Mouse (Mus musculus): Measurements from ENCODE around the gene Avp.
"Not testable (repeated sequence)": the region's sequence is repeated elsewhere in the genome, so short reads cannot be mapped to it uniquely, and the experiment has no call there.

Avp gene

DNA sequence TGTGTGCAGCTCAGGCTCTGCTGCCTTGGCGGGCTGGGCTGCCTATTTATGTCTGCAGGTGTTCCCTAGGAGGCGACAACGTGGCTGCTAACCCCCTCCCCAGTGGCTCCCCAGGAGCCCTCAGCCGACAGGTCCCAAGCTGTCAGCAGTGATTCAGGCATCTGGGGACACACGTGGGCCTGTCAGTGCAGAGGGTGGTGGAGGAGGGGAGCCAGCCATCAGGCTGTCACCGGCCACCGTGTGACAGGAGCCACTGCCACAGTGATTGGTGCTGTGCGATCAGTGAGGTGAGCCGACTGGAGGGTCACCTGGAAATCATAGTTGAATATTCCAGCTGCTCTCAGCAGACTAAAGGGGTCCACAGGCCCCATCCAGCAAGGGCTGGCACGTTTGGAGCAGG is at the start of gene Avp:
TSS of gene Avp (minus strand) at position 3 of the 400 bp plus-strand sequence.
- no peak for DNase-seq (ENCODE audit: low spot score)

DNA sequence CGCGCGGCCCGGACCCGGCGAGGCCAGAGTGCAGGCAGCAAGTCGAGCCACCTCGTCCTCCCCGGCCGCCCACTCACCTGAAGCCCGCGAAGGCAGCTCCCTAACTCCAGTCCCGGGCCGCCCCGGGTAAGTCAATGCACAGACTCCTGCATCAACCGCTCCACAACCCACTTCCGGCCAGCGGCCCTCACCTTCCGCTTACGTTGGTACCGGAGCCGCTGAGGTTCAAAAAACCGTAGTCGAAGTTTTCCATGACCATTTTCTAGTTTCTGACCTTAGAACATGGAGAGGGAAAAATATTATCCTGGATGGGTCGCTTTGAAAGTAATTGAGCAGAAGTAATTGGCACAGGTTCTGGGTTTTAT is 47.5 kb upstream of the Avp start, which contains the start of the genes Fastkd5 and Ubox5:
TSS of gene Fastkd5 (minus strand) at position 189 of the 365 bp plus-strand sequence.
TSS of gene Ubox5 (minus strand) at position 200 of the 365 bp plus-strand sequence.
- DNase-seq (ENCODE audit: low spot score) = peak; percentile 86

DNA sequence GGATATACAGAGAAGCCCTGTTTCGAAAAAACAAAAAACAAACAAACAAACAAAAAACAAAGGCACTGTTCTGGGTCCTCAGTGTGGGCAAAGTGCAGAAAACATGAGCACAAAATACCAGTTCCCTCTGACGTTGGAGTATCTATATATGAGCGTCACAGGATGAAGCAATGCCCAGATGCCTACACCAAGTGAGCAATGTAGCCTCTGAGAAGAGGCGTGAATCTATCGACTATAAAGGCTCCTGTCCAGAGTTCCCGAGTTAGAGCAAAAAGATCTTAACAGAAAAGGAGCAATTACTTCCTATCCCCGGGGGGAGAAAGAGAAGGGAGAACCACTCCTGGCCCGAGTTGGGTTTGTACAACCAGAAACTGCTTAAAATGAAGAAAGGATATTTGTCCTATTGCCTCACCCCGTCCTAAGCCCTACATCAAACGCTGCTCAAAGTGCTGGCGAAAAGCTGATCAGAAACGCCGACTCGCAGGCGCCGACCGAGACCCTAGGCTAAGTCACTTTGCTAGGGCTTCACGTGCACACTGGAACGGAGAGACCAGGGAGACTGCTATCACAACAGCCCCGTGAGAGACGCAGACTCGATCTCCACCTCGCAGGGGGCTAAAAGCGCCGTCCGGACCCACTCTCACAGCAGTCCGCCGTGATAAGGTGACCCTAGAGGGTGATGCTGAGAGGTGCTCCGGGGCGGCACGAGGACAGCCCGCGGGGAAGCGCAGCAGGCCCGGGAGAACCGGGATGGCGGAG is 46.9 kb upstream of the Avp start:
- no peak for DNase-seq (ENCODE audit: low spot score)

DNA sequence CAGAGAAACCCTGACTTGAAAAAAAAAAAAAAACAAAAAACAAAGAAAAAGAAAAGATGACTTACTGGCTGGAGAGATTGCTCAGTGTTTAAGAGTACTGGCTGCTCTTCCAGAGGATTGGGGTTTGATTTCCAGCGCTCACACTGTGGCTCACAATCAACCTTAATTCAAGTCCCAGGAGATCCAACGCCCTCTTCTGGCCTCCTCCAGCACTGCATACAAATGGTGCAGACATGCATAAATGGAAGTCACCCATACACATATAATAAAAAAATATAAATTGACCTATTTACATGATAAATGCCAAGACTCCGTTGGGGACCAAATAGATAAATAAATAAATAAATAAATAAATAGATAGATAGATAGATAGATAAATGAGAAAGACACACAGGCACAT is 46.1 kb upstream of the Avp start:
- no peak for DNase-seq (ENCODE audit: low spot score)

DNA sequence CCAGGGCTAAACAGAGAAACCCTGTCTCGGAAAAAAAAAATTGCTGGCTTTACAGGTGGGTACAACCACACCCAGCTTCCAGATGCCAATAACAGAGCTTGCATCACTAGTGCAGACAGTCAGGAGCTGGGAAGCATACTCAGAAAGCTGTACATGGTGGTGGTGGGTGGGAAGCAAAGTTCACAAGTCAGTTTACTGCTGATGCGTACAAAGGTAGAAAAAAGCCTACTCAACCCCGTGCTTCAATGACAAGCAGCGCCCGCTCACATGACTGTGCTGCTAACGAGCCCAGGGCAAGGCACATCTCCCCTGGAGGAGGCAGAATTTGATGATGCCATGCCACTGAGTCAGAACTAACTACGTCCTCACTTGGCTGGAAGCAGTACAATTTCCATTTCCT is 36.6 kb upstream of the Avp start:
- DNase-seq (ENCODE audit: low spot score) = no peak

DNA sequence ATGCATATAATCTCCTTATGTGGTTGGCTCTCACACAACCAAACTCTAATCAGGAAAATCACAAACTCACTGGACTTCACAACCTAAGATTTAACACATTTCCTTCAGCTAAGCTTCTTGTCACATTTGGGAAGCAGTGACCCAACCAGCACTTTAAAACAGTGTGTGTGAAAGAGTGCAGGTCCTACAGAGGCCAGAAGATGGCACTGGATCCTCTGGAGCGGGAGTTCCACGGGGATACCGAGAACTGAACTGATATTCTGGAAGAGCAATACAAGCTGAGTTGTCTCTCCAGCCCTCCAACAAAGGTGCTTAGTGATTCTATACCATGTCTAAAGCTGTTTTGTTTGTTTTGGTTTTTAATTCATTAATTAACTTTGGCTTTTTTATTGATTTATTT is 30.7 kb upstream of the Avp start:
- DNase-seq (ENCODE audit: low spot score) = no peak

DNA sequence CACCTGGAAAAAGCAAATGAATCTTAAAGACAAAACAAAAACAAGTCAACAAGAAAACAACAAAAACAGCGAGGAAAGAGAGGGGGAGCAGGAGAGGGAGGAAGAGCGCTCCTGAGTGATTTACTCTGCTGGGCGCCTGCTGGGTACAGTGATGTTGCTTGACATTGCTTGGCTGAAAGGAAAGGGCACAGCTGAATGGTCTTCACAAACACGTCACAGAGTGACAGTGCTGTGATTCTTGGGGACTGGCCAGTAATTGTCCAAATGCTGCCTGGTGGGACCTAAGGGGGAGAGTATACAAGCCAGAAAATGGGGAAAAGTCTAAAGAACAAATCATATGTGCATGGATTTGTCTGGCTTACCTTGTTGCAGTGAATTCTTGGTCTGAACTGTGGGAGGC is 19.8 kb upstream of the Avp start:
- no peak for DNase-seq (ENCODE audit: low spot score)

DNA sequence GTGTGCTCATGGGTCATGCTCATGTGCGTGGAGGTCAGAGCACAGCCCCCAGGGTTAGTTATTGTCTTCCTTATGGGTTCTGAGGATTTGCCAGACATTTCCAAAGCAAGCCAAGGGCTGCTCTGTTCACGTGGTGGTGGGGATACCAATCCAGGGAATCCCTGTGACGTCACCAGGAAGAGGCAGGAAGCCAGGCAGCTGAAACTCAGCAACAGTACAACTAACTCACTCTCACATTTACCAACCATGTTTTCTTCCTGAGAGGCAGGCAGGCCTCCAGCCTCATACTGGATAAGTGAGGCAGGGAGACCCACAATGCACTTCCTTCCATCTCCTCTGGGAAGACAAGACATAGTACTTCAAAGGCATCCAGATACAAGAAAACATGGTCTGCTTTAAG is 16.0 kb upstream of the Avp start:
- no peak for DNase-seq (ENCODE audit: low spot score)

DNA sequence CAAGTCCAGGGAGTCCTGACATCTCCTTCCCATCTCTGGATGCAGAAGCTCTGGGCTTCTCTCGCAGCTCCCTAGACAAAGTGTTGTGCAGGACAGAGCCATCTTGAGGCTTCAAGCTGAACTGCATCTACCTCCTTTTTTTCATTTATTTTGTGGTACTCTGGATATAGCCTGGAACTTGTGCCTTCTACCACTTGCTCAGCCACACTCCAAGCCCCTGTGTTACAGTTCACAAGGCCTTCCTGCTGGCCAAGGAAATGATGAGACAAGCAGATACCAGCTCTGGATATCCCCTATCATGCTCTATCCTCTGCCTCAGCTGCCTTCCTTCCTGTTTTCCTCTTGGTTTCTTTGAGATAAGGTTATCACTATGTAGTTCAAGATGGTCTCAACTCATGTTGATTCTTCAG is 15.3 kb upstream of the Avp start:
- DNase-seq (ENCODE audit: low spot score) = peak; percentile 55

DNA sequence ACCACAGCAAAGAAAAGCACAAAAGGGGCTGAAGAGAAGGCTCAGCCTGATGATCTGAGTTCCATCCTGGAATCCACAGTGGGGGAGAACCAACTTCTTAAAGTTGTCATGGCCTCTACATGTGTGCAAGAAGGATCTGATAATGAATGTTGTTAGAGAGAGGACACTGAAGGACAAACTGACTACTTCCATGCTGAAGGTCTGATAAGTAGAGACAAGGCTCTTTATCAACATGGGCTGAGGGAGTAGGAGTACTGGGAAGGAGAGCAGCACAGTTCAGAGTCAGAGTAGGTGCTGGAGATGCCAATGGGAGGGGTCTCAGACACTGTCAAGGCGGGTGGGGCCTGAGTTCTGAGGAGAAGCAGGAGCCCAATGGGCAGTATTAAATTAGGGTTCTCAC is 13.2 kb upstream of the Avp start:
- DNase-seq (ENCODE audit: low spot score) = no peak

DNA sequence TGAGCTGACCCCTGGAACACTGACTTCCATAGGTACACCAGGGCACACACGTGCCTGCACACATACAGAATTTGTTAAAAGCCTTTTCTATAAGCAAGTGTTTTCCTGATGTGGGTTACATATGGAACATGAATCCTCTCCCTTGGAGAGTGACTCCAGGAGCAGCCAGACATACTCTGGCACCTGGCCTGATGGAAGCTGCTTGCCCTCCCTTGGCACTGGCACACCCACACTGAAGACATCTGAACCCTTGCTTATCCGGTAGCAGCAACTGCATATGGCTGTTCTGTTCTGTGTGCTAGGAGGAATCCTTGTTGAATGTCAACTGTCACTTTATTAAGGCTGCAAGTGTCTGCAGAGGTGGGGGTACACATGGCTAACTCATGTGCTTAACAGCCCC is 8.7 kb upstream of the Avp start:
- no peak for DNase-seq (ENCODE audit: low spot score)

DNA sequence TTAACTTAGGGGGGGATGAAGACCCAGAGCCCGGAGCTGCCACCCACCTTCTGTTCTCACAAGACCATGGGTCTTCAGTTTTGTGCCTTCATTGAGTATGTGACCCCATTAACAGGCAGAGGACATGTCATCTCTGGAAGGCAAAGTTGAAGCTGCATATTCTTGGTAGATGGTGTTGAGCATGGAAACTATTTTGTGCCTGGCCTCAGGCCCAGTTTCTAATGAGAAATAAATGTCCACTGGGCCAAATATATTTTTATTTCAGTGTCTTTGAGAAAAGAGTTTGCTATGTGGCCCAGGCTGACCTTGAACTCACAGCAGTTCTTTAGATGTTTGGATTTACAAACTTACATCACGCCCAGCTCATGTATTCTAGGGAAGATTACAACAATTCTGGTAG is 7.4 kb upstream of the Avp start:
- DNase-seq (ENCODE audit: low spot score) = no peak

DNA sequence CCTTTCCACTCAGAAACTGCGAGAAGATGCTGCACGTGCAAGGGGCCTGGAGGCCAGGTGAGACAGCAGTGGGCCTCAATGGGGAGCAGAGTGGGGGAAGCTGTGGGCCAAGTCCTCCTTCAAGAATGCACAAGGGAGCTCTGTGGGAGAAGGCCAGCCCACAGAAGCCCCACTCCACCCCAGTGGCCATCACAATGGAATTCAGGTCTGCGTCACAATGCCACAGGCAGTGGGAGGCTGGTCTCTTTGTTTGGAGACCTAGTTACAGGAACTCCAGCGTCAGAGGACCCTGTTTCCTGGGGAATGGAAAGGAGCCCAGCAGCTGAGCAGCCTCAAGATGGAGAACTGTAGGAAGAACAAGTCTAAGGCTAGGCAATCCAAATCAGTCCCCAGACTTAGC is 6.8 kb upstream of the Avp start:
- no peak for DNase-seq (ENCODE audit: low spot score)

DNA sequence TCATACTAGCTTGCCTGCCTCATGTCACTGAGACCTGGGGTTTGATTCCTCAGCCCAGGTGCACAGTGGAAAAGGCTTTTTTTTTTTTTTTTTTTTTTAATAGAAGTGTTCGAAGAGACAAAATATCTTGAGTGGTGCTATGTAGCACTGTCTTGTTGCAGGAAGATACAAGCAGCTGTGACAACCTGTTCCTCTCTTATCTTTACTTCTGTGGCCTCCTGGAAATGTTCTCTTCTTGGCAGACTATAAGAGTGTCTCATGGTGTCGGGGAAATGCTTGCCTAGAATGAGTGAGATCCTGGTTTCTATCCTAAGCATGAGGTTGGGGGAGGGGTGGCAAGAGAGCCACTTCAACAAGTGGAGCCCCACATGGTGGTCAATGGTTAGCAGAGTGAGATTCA is 6.0 kb upstream of the Avp start:
- DNase-seq (ENCODE audit: low spot score) = no peak

DNA sequence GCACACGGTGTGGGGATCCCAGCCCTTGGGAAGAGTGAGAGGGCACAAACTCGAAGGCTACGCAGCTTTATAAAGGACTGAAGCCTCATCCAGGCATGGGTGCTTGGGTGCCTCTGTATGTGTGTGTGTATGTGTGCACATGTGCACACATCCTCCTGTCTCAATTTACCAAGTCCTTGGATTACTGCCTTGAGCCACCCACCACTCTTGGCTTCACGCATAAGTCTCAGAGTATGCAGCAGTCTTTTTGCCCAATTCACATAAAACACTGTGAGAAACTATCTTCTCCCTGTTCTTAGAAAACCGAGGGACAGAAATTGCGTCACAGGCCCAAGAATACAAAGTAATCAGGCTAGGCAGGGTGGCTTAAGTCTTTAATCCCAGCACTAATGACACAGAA is 3.7 kb upstream of the Avp start:
- no peak for DNase-seq (ENCODE audit: low spot score)

DNA sequence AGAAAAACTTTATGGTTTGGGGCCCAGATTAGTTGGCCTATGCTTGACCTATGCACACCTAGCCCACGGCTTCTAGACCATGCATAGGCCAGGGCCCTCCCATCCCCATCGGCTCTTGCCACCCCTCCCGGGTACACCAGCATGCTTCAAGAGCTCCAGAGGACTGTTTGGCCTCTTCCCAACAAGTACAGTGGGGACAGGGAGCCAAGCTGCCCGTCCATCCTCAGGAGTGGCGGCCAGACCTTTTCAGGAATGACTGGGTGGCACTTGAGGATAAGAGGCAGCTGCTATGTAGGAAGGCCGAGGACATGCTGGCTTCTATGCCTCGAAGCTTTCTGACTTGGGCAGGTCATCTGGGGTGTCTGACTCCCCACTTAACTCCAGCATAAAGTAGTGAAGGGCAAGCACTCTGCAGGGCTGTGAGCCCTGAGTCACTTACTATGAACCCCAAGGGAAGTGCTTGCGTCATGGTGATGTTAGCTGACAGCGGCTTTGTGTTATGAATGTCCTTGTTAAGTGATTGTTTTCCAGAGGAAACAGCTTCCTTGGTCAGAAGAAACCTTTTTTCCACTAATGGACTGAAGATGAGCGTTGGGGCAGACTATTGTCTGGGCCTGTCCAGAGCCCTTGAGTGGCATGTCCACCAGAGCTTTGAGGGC is 1.7 kb upstream of the Avp start:
- DNase-seq (ENCODE audit: low spot score) = no peak

DNA sequence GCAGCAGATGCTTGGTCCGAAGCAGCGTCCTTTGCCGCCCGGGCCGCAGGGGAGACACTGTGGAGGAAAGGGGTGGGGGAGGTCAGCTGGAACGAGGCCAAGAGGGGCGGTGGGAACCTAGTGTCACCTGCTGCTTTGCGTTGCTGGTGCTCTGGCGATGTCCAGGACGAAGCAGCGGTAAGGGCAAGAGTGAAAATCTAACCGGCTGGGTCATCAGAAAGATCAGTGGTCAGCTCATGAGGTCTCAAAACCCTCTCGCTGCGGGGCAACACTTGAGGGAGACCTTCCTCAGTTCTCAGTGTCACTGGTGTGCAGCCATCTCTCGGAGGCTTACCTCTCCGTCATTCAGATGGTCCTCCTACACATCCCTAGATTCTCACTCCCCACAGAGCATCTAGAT is 1.2 kb downstream of the Avp start:
- no peak for DNase-seq (ENCODE audit: low spot score)

DNA sequence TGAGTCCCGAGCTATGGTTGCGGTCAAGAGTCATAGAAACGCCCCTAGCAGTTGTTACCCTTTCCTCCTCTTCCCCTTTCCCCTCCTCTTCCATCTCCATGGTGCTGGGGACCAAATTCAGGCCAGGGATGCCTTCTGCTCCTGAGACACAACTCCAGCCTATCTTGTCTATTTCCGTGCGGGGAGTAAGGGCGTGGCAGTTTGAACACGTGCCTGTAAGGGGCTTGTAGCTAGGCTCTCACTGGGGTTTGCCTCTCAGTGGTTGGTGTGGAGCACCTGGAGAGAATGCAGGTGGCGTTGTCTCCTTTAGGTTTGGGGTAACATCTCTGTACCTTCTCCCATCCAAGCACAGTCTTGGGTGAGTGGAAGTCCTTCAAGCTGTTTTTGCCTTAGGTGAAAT is 2.6 kb downstream of the Avp start:
- no peak for DNase-seq (ENCODE audit: low spot score)

DNA sequence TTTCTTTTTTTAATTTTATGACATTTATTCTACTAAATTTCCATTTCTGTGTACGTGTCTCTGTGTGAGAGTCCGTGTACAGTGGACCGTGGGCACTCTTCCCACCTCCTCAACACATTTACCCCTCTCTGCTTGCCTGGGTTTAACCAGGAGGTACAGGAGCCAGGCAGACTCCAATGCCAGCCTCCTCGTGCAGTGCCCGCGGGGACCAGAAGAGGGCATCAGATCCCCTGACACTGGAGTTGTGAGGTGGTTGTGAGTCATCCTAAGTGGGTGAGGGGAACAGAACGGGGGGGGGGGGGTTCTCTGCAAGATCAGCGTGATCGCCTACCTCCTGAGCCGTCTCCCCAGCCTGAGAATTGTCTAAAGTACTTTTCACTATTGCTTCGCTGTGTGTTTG is 4.2 kb downstream of the Avp start:
- DNase-seq (ENCODE audit: low spot score) = peak; percentile 67

DNA sequence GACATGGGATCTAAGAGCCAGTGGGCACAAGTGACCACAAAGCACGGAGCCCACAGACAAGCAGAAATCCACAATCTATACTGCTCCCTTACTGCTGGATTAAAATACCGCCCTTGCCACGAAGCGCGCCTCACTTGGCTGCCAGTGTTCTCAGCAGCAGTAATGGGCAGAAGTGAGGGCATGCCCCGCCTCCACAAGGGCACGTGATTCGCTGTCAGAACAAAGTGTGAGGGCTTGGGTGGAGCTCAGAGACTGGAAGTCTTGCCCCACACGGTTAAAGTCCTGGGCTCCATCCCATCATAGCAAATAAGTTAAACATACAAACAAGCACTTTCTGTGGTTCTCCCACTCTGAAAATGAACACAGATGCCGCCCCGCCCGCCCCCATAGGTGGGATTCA is 4.7 kb downstream of the Avp start:
- no peak for DNase-seq (ENCODE audit: low spot score)

DNA sequence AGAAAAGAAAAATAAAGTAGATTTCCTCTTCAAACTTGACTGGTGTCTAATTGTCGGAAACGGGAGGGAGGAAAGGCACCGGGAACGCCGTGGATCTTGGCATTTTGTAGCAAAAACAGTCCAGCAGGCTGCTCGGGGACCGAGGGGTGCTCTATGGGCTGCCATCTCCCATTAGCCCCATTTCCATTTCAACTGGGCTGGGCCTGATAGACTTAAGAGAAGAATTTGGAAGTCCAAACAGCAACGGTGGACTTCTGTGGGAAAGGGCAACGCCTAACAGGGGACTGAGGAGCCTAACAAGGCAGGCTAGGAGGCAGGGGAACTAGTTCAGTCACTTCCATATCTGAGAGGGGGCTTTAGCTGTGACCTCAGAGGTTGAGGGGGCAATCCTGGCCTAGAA is 5.3 kb downstream of the Avp start:
- DNase-seq (ENCODE audit: low spot score) = no peak

DNA sequence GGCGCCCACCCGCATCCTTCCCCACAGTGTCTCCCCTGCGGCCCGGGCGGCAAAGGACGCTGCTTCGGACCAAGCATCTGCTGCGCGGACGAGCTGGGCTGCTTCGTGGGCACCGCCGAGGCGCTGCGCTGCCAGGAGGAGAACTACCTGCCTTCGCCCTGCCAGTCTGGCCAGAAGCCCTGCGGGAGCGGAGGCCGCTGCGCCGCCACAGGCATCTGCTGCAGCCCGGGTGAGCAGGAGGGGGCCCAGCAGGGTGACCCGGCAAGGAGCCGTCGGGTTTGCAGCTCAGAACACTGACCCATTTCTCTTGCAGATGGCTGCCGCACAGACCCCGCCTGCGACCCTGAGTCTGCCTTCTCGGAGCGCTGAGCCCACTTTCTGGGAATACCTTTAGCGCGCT is 5.8 kb downstream of the Avp start:
- not testable (repeated sequence) for DNase-seq (ENCODE audit: low spot score)

DNA sequence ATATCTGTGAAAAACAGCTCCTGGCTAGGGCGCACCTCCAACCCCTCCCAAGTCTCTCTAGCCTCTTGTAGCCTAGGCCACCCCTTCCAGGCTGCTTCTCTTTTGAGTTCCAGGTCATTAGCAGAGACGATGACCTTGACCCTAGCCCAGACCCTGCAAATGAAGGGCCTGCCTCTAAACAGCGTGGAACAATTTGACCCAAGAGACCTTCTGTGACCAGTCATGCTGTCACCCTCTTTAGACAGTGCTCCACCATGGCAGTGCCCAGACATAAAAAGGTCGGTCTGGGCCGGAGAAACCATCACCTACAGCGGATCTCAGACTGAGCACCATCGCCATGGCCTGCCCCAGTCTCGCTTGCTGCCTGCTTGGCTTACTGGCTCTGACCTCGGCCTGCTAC is 6.5 kb downstream of the Avp start, which contains the start of gene Oxt:
TSS of gene Oxt (plus strand) at position 301 of the 400 bp plus-strand sequence.
- DNase-seq (ENCODE audit: low spot score) = no peak

DNA sequence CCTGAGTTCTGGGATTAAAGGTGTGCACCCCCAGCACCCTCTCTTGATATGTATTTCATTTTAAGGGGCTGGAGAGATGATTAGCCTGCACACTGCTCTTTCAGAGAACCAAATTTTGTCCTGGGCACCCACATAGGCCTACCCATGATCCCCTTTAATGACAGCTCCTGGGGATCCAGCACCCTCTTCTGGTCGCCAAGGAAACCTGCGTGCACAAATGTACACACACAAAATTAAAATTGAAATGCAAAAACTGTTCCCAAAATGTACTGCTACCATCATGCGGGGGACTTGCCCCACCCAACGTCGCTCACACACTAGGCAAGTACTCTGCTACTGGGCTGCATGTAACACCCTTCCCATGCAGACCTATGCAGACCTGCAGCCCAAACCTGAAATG is 7.4 kb downstream of the Avp start:
- DNase-seq (ENCODE audit: low spot score) = no peak
